Mouse (Mus musculus): ENCODE results near the gene Aicda. TPM values are rescaled to one million over a fixed set of nuclear protein-coding genes. Genes with fewer than 3 reads are reported as not detected.

Gene Aicda
- polyA plus RNA-seq, 2 experiments: not detected

DNA sequence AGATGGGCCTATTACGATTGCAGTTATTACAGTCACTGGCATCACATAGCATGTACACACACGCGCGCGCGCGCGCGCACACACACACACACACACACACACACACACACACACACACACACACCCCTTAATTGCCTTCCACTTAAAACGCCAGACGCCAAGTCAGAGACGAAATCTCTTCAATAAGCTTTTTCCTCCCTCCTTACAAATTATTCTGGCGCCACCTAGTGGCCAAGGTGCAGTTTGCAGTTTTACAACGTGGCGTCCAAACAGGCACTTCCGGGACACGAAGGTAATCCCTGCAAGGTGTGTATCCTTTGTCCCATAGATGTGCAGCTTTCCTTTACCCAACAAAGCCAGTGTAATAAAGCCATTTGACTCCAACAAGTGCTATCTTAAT lies 6.8 kb downstream of the Aicda start:
- Histone ChIP-seq H3K27ac (no peak overlapping the region), H3K9me3 (ENCODE audit: control insufficient read depth, low read length) (no peaks in the 10 kb centered on the region), H3K9ac (replicated peaks) (no peak overlapping the region), H3K36me3 (replicated peaks; ENCODE audit: control insufficient read depth, insufficient read depth, low read depth) (no peaks in the 10 kb centered on the region), H3K4me3 (ENCODE audit: insufficient read depth in 1 of 2, low read depth in 2 of 2, low read length in 2 of 2) (no peak overlapping the region), H3K4me1 (replicated peaks; ENCODE audit: control insufficient read depth in 2 of 2, insufficient read depth in 2 of 2, low read length in 1 of 2) (no peaks in the 10 kb centered on the region), H3K4me2 (ENCODE audit: low read depth) (no peak overlapping the region; the same call in 1 of the 2 replicates), H3K27me3 (ENCODE audit: control insufficient read depth, insufficient read depth, low read length) (no peaks in the 10 kb centered on the region)
- ATAC-seq (ENCODE audit: insufficient read depth) (no peak), DNase-seq (ENCODE audit: low read depth in 3 of 3, low spot score in 3 of 3) (peak; percentile 49 to 65 (median 59))
- TF ChIP-seq EP300 (IDR thresholded peaks at IDR 0.05; ENCODE audit: low read depth) (no peak), CTCF (IDR thresholded peaks at IDR 0.05; ENCODE audit: low read depth) (peak; percentile 89)
- 21% methylated on average over 17 of the region's 17 CpGs for WGBS (ENCODE audit: insufficient replicate concordance)

DNA sequence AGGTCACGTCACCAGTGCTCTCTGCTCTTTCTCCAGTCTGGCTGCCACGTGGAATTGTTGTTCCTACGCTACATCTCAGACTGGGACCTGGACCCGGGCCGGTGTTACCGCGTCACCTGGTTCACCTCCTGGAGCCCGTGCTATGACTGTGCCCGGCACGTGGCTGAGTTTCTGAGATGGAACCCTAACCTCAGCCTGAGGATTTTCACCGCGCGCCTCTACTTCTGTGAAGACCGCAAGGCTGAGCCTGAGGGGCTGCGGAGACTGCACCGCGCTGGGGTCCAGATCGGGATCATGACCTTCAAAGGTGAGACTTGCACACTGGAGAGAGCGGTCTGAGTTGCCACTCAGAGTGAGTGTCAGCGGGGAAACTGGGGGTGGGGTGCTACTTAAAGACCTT lies 7.4 kb downstream of the Aicda start:
- Histone ChIP-seq H3K27me3 (ENCODE audit: control insufficient read depth, insufficient read depth, low read length) (no peaks in the 10 kb centered on the region), H3K4me3 (ENCODE audit: insufficient read depth in 1 of 2, low read depth in 2 of 2, low read length in 2 of 2) (no peak overlapping the region), H3K4me2 (ENCODE audit: low read depth) (no peak overlapping the region), H3K4me1 (replicated peaks; ENCODE audit: control insufficient read depth in 2 of 2, insufficient read depth in 2 of 2, low read length in 1 of 2) (no peaks in the 10 kb centered on the region), H3K36me3 (replicated peaks; ENCODE audit: control insufficient read depth, insufficient read depth, low read depth) (no peaks in the 10 kb centered on the region), H3K9me3 (ENCODE audit: control insufficient read depth, low read length) (no peaks in the 10 kb centered on the region), H3K9ac (replicated peaks) (no peak overlapping the region), H3K27ac (no peak overlapping the region)
- TF ChIP-seq EP300 (IDR thresholded peaks at IDR 0.05; ENCODE audit: low read depth) (no peak), CTCF (IDR thresholded peaks at IDR 0.05; ENCODE audit: low read depth) (no peak)
- DNase-seq (ENCODE audit: low read depth in 3 of 3, low spot score in 3 of 3) (no peak), ATAC-seq (ENCODE audit: insufficient read depth) (no peak)
- 66% methylated on average over 20 of the region's 20 CpGs for WGBS (ENCODE audit: insufficient replicate concordance)

DNA sequence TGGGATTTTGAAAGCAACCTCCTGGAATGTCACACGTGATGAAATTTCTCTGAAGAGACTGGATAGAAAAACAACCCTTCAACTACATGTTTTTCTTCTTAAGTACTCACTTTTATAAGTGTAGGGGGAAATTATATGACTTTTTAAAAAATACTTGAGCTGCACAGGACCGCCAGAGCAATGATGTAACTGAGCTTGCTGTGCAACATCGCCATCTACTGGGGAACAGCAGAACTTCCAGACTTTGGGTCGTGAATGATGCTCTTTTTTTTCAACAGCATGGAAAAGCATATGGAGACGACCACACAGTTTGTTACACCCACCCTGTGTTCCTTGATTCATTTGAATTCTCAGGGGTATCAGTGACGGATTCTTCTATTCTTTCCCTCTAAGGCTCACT lies 8.9 kb downstream of the Aicda start:
- no peak for ATAC-seq (ENCODE audit: insufficient read depth)
- no peaks in the 10 kb centered on the region for H3K36me3 ChIP-seq (replicated peaks; ENCODE audit: control insufficient read depth, insufficient read depth, low read depth)
- H3K4me3 ChIP-seq (ENCODE audit: insufficient read depth in 1 of 2, low read depth in 2 of 2, low read length in 2 of 2): no peak overlapping the region
- no peaks in the 10 kb centered on the region for H3K4me1 ChIP-seq (replicated peaks; ENCODE audit: control insufficient read depth in 2 of 2, insufficient read depth in 2 of 2, low read length in 1 of 2)
- no peak overlapping the region for H3K9ac ChIP-seq (replicated peaks)
- no peaks in the 10 kb centered on the region for H3K27me3 ChIP-seq (ENCODE audit: control insufficient read depth, insufficient read depth, low read length)
- H3K27ac ChIP-seq: no peak overlapping the region
- H3K9me3 ChIP-seq (ENCODE audit: control insufficient read depth, low read length): no peaks in the 10 kb centered on the region
- 4% methylated on average over 6 of the region's 6 CpGs for WGBS (ENCODE audit: insufficient replicate concordance)
- DNase-seq (ENCODE audit: low read depth in 3 of 3, low spot score in 3 of 3): peak in 2 of 3 experiments; percentile 22 to 27
- TF ChIP-seq CTCF (IDR thresholded peaks at IDR 0.05; ENCODE audit: low read depth) (peak; percentile 83), EP300 (IDR thresholded peaks at IDR 0.05; ENCODE audit: low read depth) (no peak)
- H3K4me2 ChIP-seq (ENCODE audit: low read depth): no peak overlapping the region

DNA sequence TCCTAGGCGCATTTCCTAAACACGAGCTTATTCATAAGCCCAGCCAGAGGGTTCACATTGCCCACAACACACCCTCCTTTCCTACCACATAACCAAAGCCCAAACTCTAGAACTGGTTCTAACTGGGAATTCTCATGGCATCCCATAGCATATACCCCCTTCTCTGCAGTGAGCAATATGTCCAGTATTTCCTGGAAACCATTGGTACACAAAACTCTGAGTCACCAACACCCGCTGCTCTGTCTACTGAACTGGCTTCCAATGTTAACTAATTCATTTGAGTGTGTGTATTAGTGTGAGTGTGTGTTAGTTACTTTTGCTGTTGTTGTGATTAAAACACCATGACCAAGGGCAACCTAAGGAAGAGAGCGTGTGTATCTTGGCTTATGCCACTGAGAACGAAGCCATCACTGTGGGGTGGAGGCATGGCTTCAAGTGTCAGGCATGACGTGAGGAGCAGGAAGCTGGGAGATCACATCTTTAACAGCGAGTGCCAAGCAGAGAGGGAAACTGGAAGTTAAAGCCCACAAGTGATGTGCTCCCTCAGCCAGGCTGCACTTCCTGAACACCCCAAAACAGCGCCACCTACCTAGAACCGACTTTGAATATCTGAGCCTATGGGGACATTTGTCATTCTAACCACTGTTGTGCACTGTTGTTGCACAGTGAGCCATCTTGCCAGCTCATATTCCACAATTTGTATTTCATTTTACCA lies 11.6 kb downstream of the Aicda start:
- TF ChIP-seq CTCF (IDR thresholded peaks at IDR 0.05; ENCODE audit: low read depth) (peak; percentile 17; the same call in 1 of the 2 replicates), EP300 (IDR thresholded peaks at IDR 0.05; ENCODE audit: low read depth) (no peak)
- WGBS (ENCODE audit: insufficient replicate concordance): 61% methylated on average over 9 of the region's 9 CpGs
- H3K36me3 ChIP-seq (replicated peaks; ENCODE audit: control insufficient read depth, insufficient read depth, low read depth): no peaks in the 10 kb centered on the region
- no peak overlapping the region for H3K4me2 ChIP-seq (ENCODE audit: low read depth)
- no peaks in the 10 kb centered on the region for H3K27me3 ChIP-seq (ENCODE audit: control insufficient read depth, insufficient read depth, low read length)
- no peak overlapping the region for H3K9ac ChIP-seq (replicated peaks)
- no peak overlapping the region for H3K27ac ChIP-seq
- no peaks in the 10 kb centered on the region for H3K4me1 ChIP-seq (replicated peaks; ENCODE audit: control insufficient read depth in 2 of 2, insufficient read depth in 2 of 2, low read length in 1 of 2)
- DNase-seq (ENCODE audit: low read depth in 3 of 3, low spot score in 3 of 3) (no peak), ATAC-seq (ENCODE audit: insufficient read depth) (no peak)
- no peak overlapping the region for H3K4me3 ChIP-seq (ENCODE audit: insufficient read depth in 1 of 2, low read depth in 2 of 2, low read length in 2 of 2)
- no peaks in the 10 kb centered on the region for H3K9me3 ChIP-seq (ENCODE audit: control insufficient read depth, low read length)

DNA sequence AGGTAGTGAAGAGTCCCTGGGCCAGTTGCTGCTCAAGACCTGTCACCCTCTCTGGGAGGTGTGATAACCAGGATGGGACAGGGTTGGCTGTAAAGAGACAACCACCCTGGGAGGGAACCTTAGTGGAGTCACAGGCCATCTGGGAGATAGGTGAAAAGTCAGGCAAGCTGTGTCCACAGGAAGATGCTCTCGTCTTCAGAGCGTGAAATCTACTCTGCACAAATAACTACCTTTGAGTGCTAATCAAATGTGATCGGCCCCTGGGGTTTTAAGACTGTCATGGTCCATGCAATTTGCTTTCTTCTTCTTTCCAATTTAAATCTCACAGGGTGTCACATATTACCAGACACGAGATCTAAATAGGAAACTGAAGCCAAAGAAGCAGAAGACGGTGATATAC lies 15.5 kb downstream of the Aicda start:
- no peak for ATAC-seq (ENCODE audit: insufficient read depth)
- Histone ChIP-seq H3K27ac (no peak overlapping the region), H3K4me1 (replicated peaks; ENCODE audit: control insufficient read depth in 2 of 2, insufficient read depth in 2 of 2, low read length in 1 of 2) (peaks cover 0 to 8% of the 10 kb centered on the region in 2 experiments; a peak in 2 of 4 replicates), H3K9me3 (ENCODE audit: control insufficient read depth, low read length) (no peaks in the 10 kb centered on the region), H3K36me3 (replicated peaks; ENCODE audit: control insufficient read depth, insufficient read depth, low read depth) (no peaks in the 10 kb centered on the region), H3K4me3 (ENCODE audit: insufficient read depth in 1 of 2, low read depth in 2 of 2, low read length in 2 of 2) (no peak overlapping the region), H3K4me2 (ENCODE audit: low read depth) (no peak overlapping the region), H3K27me3 (ENCODE audit: control insufficient read depth, insufficient read depth, low read length) (no peaks in the 10 kb centered on the region), H3K9ac (replicated peaks) (no peak overlapping the region)
- WGBS (ENCODE audit: insufficient replicate concordance): 57% methylated on average over 5 of the region's 5 CpGs
- TF ChIP-seq CTCF (IDR thresholded peaks at IDR 0.05; ENCODE audit: low read depth) (no peak), EP300 (IDR thresholded peaks at IDR 0.05; ENCODE audit: low read depth) (no peak)
- DNase-seq (ENCODE audit: low read depth in 3 of 3, low spot score in 3 of 3): no peak

Measured in liver, embryonic 14.5 days (tissue).